Mouse (Mus musculus) MEL (cell line): Measurements from ENCODE around the gene Coro2b. TPM values are rescaled to one million over a fixed set of nuclear protein-coding genes. Genes with fewer than 3 reads are reported as not detected.

ENCODE experiments used
- DNase-seq: peaks from one replicate; pipeline ENCODE4 v3.0.0; 2011; ENCODE audit warnings: low read depth, low spot score
- H3K27ac ChIP-seq: 2 replicates; pipeline ENCODE4 v1.5.1; 2012; ENCODE audit warnings: low read depth, mild to moderate bottlenecking, control low read depth, low read length, moderate library complexity; ENCODE audit not compliant: control insufficient read depth
- H3K27me3 ChIP-seq, 2 experiments: fragments of 150-350 bp in 1 of 2; sonication (generic) in 1 of 2; 2 replicates each; pipeline ENCODE4 v1.6.1; 2012; ENCODE audit warnings: low read length in 2 of 2, mild to moderate bottlenecking in 2 of 2, improper control_type of control experiment in 1 of 2, moderate library complexity in 1 of 2; ENCODE audit not compliant: insufficient read depth in 2 of 2, control insufficient read depth in 1 of 2
- H3K36me3 ChIP-seq, 2 experiments: 2 replicates each; pipeline ENCODE4 v1.6.1; 2012 to 2014; ENCODE audit warnings: low read length in 2 of 2, improper control_type of control experiment in 1 of 2, inconsistent platforms in 1 of 2, mild to moderate bottlenecking in 1 of 2; ENCODE audit not compliant: insufficient read depth in 2 of 2, control insufficient read depth in 1 of 2
- H3K4me1 ChIP-seq, 2 experiments: fragments of 150-350 bp in 1 of 2; sonication (generic) in 1 of 2; 2 replicates each; pipeline ENCODE4 v1.6.1; 2012; ENCODE audit warnings: low read length in 2 of 2, improper control_type of control experiment in 1 of 2, mild to moderate bottlenecking in 1 of 2; ENCODE audit not compliant: insufficient read depth in 2 of 2, control insufficient read depth in 1 of 2
- H3K4me3 ChIP-seq, 2 experiments: fragments of 150-350 bp in 1 of 2; sonication (generic) in 1 of 2; 2 replicates each; pipeline ENCODE4 v1.5.1; 2012; ENCODE audit warnings: low read depth in 2 of 2, low read length in 2 of 2, mild to moderate bottlenecking in 2 of 2, moderate library complexity in 2 of 2, control low read depth in 1 of 2, improper control_type of control experiment in 1 of 2; ENCODE audit not compliant: control insufficient read depth in 1 of 2, insufficient read depth in 1 of 2
- H3K79me2 ChIP-seq: 2 replicates; pipeline ENCODE4 v1.6.1; 2012; ENCODE audit warnings: mild to moderate bottlenecking, low read length, moderate library complexity; ENCODE audit not compliant: control insufficient read depth, poor library complexity, insufficient read depth
- H3K9ac ChIP-seq: 2 replicates; pipeline ENCODE4 v1.6.1; 2012; ENCODE audit warnings: low read depth, mild to moderate bottlenecking, control low read depth, low read length, moderate library complexity; ENCODE audit not compliant: control insufficient read depth, poor library complexity, severe bottlenecking
- H3K9me3 ChIP-seq: fragments of 150-350 bp; sonication (generic); replicated peaks from 2 replicates; pipeline ENCODE4 v1.6.1; 2012; ENCODE audit warnings: mild to moderate bottlenecking, low read length, improper control_type of control experiment, moderate library complexity; ENCODE audit not compliant: insufficient read depth
- CHD2 ChIP-seq: IDR thresholded peaks from 2 replicates; pipeline ENCODE4 v1.6.1; 2011; ENCODE audit warnings: low read length, improper control_type of control experiment
- CTCF ChIP-seq, 3 experiments: IDR thresholded peaks in 2 of 3; conservative IDR thresholded peaks in 1 of 3; 2 replicates each; pipeline ENCODE4 v1.5.1; 2011 to 2012; ENCODE audit warnings: low read length in 3 of 3, low read depth in 2 of 3, mild to moderate bottlenecking in 2 of 3, improper control_type of control experiment in 1 of 3, inconsistent platforms in 1 of 3, mixed read lengths in 1 of 3, moderate library complexity in 1 of 3; ENCODE audit not compliant: control insufficient read depth in 1 of 3, insufficient read depth in 1 of 3, poor library complexity in 1 of 3, severe bottlenecking in 1 of 3
- E2F4 ChIP-seq: IDR thresholded peaks from 2 replicates; pipeline ENCODE4 v1.6.1; 2011; ENCODE audit warnings: low read depth, low read length, improper control_type of control experiment, borderline replicate concordance
- ELF1 ChIP-seq: IDR thresholded peaks from 2 replicates; pipeline ENCODE4 v1.6.1; 2014; ENCODE audit warnings: low read depth, mild to moderate bottlenecking, inconsistent platforms, low read length, improper control_type of control experiment, moderate library complexity
- EP300 ChIP-seq, 2 experiments: IDR thresholded peaks; 2 replicates each; pipeline ENCODE4 v1.6.1; 2011; ENCODE audit warnings: improper control_type of control experiment in 2 of 2, low read length in 2 of 2, low read depth in 1 of 2, mild to moderate bottlenecking in 1 of 2
- ETS1 ChIP-seq: IDR thresholded peaks from 2 replicates; pipeline ENCODE4 v1.6.1; 2012; ENCODE audit warnings: low read depth, mild to moderate bottlenecking, inconsistent platforms, low read length, improper control_type of control experiment, moderate library complexity
- GABPA ChIP-seq: IDR thresholded peaks from 2 replicates; pipeline ENCODE4 v1.6.1; 2012; ENCODE audit warnings: low read depth, mild to moderate bottlenecking, inconsistent platforms, low read length, improper control_type of control experiment, moderate library complexity
- GATA1 ChIP-seq: IDR thresholded peaks from 2 replicates; pipeline ENCODE4 v1.6.1; 2011; ENCODE audit warnings: low read depth, low read length, improper control_type of control experiment
- HCFC1 ChIP-seq: IDR thresholded peaks from 2 replicates; pipeline ENCODE4 v1.6.1; 2012; ENCODE audit warnings: low read depth, mild to moderate bottlenecking, inconsistent platforms, low read length, improper control_type of control experiment, moderate library complexity
- JUND ChIP-seq: IDR thresholded peaks from 2 replicates; pipeline ENCODE4 v1.6.1; 2011; ENCODE audit warnings: low read depth, mild to moderate bottlenecking, improper control_type of control experiment, low read length
- MAFK ChIP-seq: IDR thresholded peaks from 2 replicates; pipeline ENCODE4 v1.6.1; 2011; ENCODE audit warnings: low read depth, mild to moderate bottlenecking, low read length, improper control_type of control experiment, borderline replicate concordance
- MEF2A ChIP-seq: IDR thresholded peaks from 2 replicates; pipeline ENCODE4 v1.6.1; 2014; ENCODE audit warnings: low read depth, mild to moderate bottlenecking, inconsistent platforms, low read length, improper control_type of control experiment; ENCODE audit not compliant: poor library complexity, insufficient replicate concordance, severe bottlenecking; ENCODE audit errors: extremely low read depth
- MXI1 ChIP-seq: IDR thresholded peaks from 2 replicates; pipeline ENCODE4 v1.6.1; 2011; ENCODE audit warnings: mild to moderate bottlenecking, low read depth, low read length, improper control_type of control experiment
- MYC ChIP-seq: IDR thresholded peaks from 2 replicates; pipeline ENCODE4 v1.6.1; 2011; ENCODE audit warnings: low read depth, mild to moderate bottlenecking, low read length, improper control_type of control experiment, moderate library complexity
- NELFE ChIP-seq: IDR thresholded peaks from 2 replicates; pipeline ENCODE4 v1.6.1; 2011; ENCODE audit warnings: low read depth, low read length, improper control_type of control experiment
- NRF1 ChIP-seq: IDR thresholded peaks from 2 replicates; pipeline ENCODE4 v1.6.1; 2014; ENCODE audit warnings: low read depth, mild to moderate bottlenecking, inconsistent platforms, low read length, improper control_type of control experiment, moderate library complexity; ENCODE audit not compliant: poor library complexity, insufficient read depth, severe bottlenecking
- POLR2A ChIP-seq, 2 experiments: IDR thresholded peaks; 2 replicates each; pipeline ENCODE4 v1.6.1; 2011 to 2012; ENCODE audit warnings: low read length in 2 of 2, mild to moderate bottlenecking in 2 of 2, control low read depth in 1 of 2, improper control_type of control experiment in 1 of 2, low read depth in 1 of 2, moderate library complexity in 1 of 2; ENCODE audit not compliant: control insufficient read depth in 1 of 2, insufficient read depth in 1 of 2, poor library complexity in 1 of 2
- POLR2AphosphoS2 ChIP-seq: IDR thresholded peaks from 2 replicates; pipeline ENCODE4 v1.6.1; 2011; ENCODE audit warnings: low read length, improper control_type of control experiment
- POLR2AphosphoS5 ChIP-seq: IDR thresholded peaks from 2 replicates; pipeline ENCODE4 v1.6.1; 2012; ENCODE audit warnings: low read depth, borderline replicate concordance, mild to moderate bottlenecking, inconsistent platforms, low read length, moderate library complexity, mixed read lengths
- RAD21 ChIP-seq: IDR thresholded peaks from 2 replicates; pipeline ENCODE4 v1.6.1; 2011; ENCODE audit warnings: mild to moderate bottlenecking, low read depth, low read length, improper control_type of control experiment
- SIN3A ChIP-seq: IDR thresholded peaks from 2 replicates; pipeline ENCODE4 v1.6.1; 2012; ENCODE audit warnings: low read length, improper control_type of control experiment, inconsistent platforms
- SMC3 ChIP-seq: IDR thresholded peaks from 2 replicates; pipeline ENCODE4 v1.6.1; 2011; ENCODE audit warnings: low read depth, low read length, improper control_type of control experiment
- TAL1 ChIP-seq: IDR thresholded peaks from 2 replicates; pipeline ENCODE4 v1.6.1; 2012; ENCODE audit warnings: mild to moderate bottlenecking, inconsistent platforms, low read length, moderate library complexity, mixed read lengths
- TBP ChIP-seq: IDR thresholded peaks from 2 replicates; pipeline ENCODE4 v1.8.0; 2011; ENCODE audit warnings: low read depth, low read length, improper control_type of control experiment
- TCF12 ChIP-seq: IDR thresholded peaks from 2 replicates; pipeline ENCODE4 v1.6.1; 2014; ENCODE audit warnings: low read depth, mild to moderate bottlenecking, inconsistent platforms, low read length, improper control_type of control experiment, moderate library complexity
- ZC3H11A ChIP-seq: IDR thresholded peaks from 2 replicates; pipeline ENCODE4 v1.6.1; 2012; ENCODE audit warnings: low read depth, mild to moderate bottlenecking, inconsistent platforms, low read length, improper control_type of control experiment
- ZMIZ1 ChIP-seq: IDR thresholded peaks from 2 replicates; pipeline ENCODE4 v1.6.1; 2012; ENCODE audit warnings: low read depth, mild to moderate bottlenecking, inconsistent platforms, low read length, improper control_type of control experiment, moderate library complexity
- polyA plus RNA-seq, 2 experiments: library from polyadenylated mRNA; stranded (reverse) in 1 of 2; unstranded in 1 of 2; fragments of >175 nt in 1 of 2; fragments of >200 nt in 1 of 2; gene quantifications; 2 replicates each; pipeline versions ENCODE4 v1.2.1 to v1.2.4; 2012; ENCODE audit warnings: low replicate concordance in 2 of 2, low read depth in 1 of 2; ENCODE audit not compliant: insufficient read length in 2 of 2, insufficient read depth in 1 of 2, missing spikeins in 1 of 2
- total RNA-seq: library from RNA; depleted of rRNA; stranded (reverse); fragments of 300-350 nt; gene quantifications from 2 replicates; pipeline ENCODE4 v1.2.3, GENCODE M21; 2012

Gene Coro2b
- total and polyA plus RNA-seq, 3 experiments: not detected

DNA sequence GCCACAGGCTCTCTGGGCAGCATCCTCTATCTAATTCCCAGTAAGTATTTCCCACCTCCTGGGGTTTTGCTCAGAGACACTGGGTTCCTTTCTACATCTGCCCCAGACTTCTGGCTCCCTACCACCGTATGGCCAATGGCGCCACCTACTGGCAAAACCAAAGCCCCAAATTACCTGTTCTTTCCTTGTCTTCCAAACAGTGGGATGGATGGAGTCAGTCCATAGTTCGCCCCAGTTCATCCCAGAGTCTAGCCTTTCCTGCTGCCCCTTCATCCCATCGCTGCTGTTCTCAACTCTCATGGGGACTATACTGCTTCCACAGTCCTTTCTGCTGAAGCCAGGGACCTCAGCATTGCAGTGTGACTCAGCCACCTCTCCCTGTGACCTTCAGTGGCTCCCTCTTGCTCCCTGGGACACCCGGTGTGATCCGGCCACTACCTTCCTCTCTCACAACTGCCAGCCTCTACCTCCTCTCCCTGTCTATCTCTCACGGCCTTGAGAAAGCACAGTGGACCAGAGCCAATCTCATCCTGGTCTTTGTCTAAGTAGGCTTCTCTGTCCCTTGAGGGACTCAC lies 16.6 kb upstream of the Coro2b start:
- DNase-seq: peak; percentile 61
- H3K27ac ChIP-seq: no peak overlapping the region
- TF ChIP-seq GATA1 (no peak), RAD21 (peak; percentile 75), MYC (no peak), GABPA (no peak), TCF12 (no peak), NRF1 (no peak), CTCF (IDR thresholded peaks at IDR 0.05 in 2 of 3, conservative IDR thresholded peaks at IDR 0.05 in 1 of 3; ENCODE audit: control insufficient read depth in 1 of 3, insufficient read depth in 1 of 3, low read depth in 2 of 3, low read length in 3 of 3, poor library complexity in 1 of 3, severe bottlenecking in 1 of 3) (peak; percentile 85 to 91 (median 90)), ETS1 (no peak), NELFE (no peak), EP300 (IDR thresholded peaks at IDR 0.05; ENCODE audit: low read depth in 1 of 2, low read length in 2 of 2) (no peak), SIN3A (no peak), MEF2A (no peak), POLR2AphosphoS5 (no peak), TBP (no peak), MAFK (no peak), E2F4 (no peak), MXI1 (no peak), TAL1 (no peak), HCFC1 (no peak), ELF1 (no peak), CHD2 (no peak), ZC3H11A (peak; percentile 44), POLR2A (IDR thresholded peaks at IDR 0.05; ENCODE audit: control insufficient read depth in 1 of 2, insufficient read depth in 1 of 2, low read depth in 1 of 2, low read length in 2 of 2, poor library complexity in 1 of 2) (no peak), JUND (no peak), POLR2AphosphoS2 (no peak), ZMIZ1 (no peak), SMC3 (peak; percentile 73)
- TF ChIP-seq, all 39 proteins: peak for 4
- Histone ChIP-seq H3K9ac (no peak overlapping the region), H3K4me1 (no peaks in the 10 kb centered on the region), H3K9me3 (no peaks in the 10 kb centered on the region), H3K36me3 (no peaks in the 10 kb centered on the region), H3K27me3 (0 out of 4 replicates have a peak, but pooled peaks cover 0 to 1% of the 10 kb centered on the region in 2 experiments), H3K79me2 (no peaks in the 10 kb centered on the region), H3K4me3 (no peak overlapping the region)
